Mouse (Mus musculus) lung, postnatal 0 days (tissue): ENCODE data around the gene Tenm3.

Experiments
- CTCF ChIP-seq: IDR thresholded peaks from 2 replicates; pipeline ENCODE4 v1.5.1; 2016; ENCODE audit warnings: antibody characterized with exemption, mild to moderate bottlenecking
- EP300 ChIP-seq: IDR thresholded peaks from 2 replicates; pipeline ENCODE4 v1.6.1; 2016; ENCODE audit warnings: antibody characterized with exemption, mild to moderate bottlenecking, control low read depth

DNA sequence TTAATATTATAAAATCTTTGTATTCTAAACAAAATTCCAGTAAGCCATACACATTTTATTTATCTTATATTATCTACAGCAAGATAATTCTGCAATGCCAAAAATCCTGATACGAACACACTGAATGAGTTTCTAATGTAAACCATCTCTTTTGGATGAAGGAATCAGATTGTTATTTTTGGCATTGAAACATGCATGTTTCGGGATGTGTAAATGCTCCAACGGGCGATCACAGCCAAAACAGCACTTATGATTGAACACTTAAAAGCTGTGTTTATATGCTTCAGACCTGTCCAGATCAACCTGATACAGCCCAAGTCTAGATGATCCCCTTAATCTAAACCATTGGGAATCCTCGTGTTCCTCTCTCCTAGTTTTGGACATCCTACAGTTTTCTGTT lies 292.4 kb downstream of the Tenm3 start:
- no peak for TF ChIP-seq EP300
- TF ChIP-seq CTCF = no peak
